Mouse (Mus musculus) liver, postnatal 0 days (tissue): Measurements from ENCODE around the gene Cutc. TPM values are rescaled to one million over a fixed set of nuclear protein-coding genes. Genes with fewer than 3 reads are reported as not detected.

Experiments
- ATAC-seq: fragments of 200-750 bp; cut with Nextera tagmentation; 2 replicates; pipeline ENCODE4 v1.8.0; 2017; ENCODE audit warnings: mild to moderate bottlenecking, moderate library complexity
- DNase-seq: peaks from one replicate; pipeline ENCODE4 v3.0.0-alpha.2; 2016
- H3K27ac ChIP-seq: fragments of 300-500 bp; sonication (generic); 2 replicates; pipeline ENCODE4 v1.5.1; 2014; ENCODE audit warnings: antibody characterized with exemption, moderate library complexity, mild to moderate bottlenecking, low read depth
- H3K27me3 ChIP-seq: fragments of 300-500 bp; sonication (generic); 2 replicates; pipeline ENCODE4 v1.6.1; 2014; ENCODE audit warnings: low read length, control low read depth, mixed read lengths; ENCODE audit not compliant: insufficient read depth
- H3K36me3 ChIP-seq: fragments of 300-500 bp; sonication (generic); replicated peaks from 2 replicates; pipeline ENCODE4 v1.6.1; 2014; ENCODE audit warnings: mild to moderate bottlenecking, control low read depth, low read length, moderate library complexity, mixed read lengths; ENCODE audit not compliant: insufficient read depth
- H3K4me1 ChIP-seq: fragments of 300-500 bp; sonication (generic); 2 replicates; pipeline ENCODE4 v1.6.1; 2014; ENCODE audit warnings: antibody characterized with exemption, mild to moderate bottlenecking, control low read depth; ENCODE audit not compliant: insufficient read depth
- H3K4me2 ChIP-seq: fragments of 300-500 bp; sonication (generic); 2 replicates; pipeline ENCODE4 v1.6.1; 2014; ENCODE audit warnings: low read depth, mild to moderate bottlenecking, low read length, moderate library complexity, mixed read lengths
- H3K4me3 ChIP-seq: fragments of 300-500 bp; sonication (generic); 2 replicates; pipeline ENCODE4 v1.5.1; 2014; ENCODE audit warnings: low read depth, low read length
- H3K9ac ChIP-seq: fragments of 300-500 bp; sonication (generic); replicated peaks from 2 replicates; pipeline ENCODE4 v1.6.1; 2014; ENCODE audit warnings: mild to moderate bottlenecking, moderate library complexity
- H3K9me3 ChIP-seq: fragments of 300-500 bp; sonication (generic); 2 replicates; pipeline ENCODE4 v1.6.1; 2016; ENCODE audit warnings: mild to moderate bottlenecking, control low read depth, low read length, mixed read lengths
- CTCF ChIP-seq: sonication (generic); IDR thresholded peaks from 2 replicates; pipeline ENCODE4 v1.5.1; 2016; ENCODE audit warnings: antibody characterized with exemption, low read depth
- EP300 ChIP-seq: IDR thresholded peaks from 2 replicates; pipeline ENCODE4 v1.6.1; 2016; ENCODE audit warnings: antibody characterized with exemption, low read depth, mild to moderate bottlenecking
- WGBS: fragments of 180-500 bp; shearing (Covaris S2); extraction: QIAGEN DNeasy Blood & Tissue Kit; methylation state at CpG from one replicate; pipeline ENCODE4 v1.1.7; 2014; ENCODE audit not compliant: insufficient replicate concordance; 5-methylcytosine and 5-hydroxymethylcytosine counted together
- polyA plus RNA-seq: library from polyadenylated mRNA; unstranded; fragments of >200 nt; fragmentation: Nextera tagmentation; extraction: Ambion mirVana; gene quantifications from 2 replicates; pipeline ENCODE4 v1.2.1, GENCODE M21; 2015

Cutc gene
- polyA plus RNA-seq, 1 experiment from 2014 or later: 17.6 TPM

GRCm38 (mm10) chr19:43780391-43780790, 27.6 kb downstream of the Cutc start:
- DNase-seq: no peak
- no peak overlapping the region for H3K27ac ChIP-seq

GRCm38 (mm10) chr19:43781980-43782379, 29.2 kb downstream of the Cutc start, which contains the start of gene Abcc2:
TSS of gene Abcc2 (plus strand) at chr19:43782192.
- no peaks in the 10 kb centered on the region for H3K36me3 ChIP-seq
- DNase-seq (no peak), ATAC-seq (peak; percentile 88)
- H3K4me1 ChIP-seq: 0 out of 2 replicates have a peak, but pooled peaks cover 3% of the 10 kb centered on the region
- H3K9ac ChIP-seq: peak within 1 kb of the TSS; percentile 68
- H3K4me3 ChIP-seq: peak within 1 kb of the TSS; percentile 43
- H3K27ac ChIP-seq: peak within 1 kb of the TSS; percentile 80
- H3K4me2 ChIP-seq: peak within 1 kb of the TSS; percentile 38
- no peaks in the 10 kb centered on the region for H3K27me3 ChIP-seq
- H3K9me3 ChIP-seq: no peaks in the 10 kb centered on the region
- 47% methylated on average over 3 of the region's 3 CpGs for WGBS
- peak; percentile 55 for TF ChIP-seq EP300
- TF ChIP-seq CTCF: no peak

More at GRCm38 (mm10) chr19:43780391-43780790, 27.6 kb downstream of the Cutc start:
- TF ChIP-seq CTCF: no peak
- TF ChIP-seq EP300: no peak
- Histone ChIP-seq H3K9ac (no peak overlapping the region), H3K36me3 (no peaks in the 10 kb centered on the region), H3K4me3 (no peak overlapping the region), H3K27me3 (no peaks in the 10 kb centered on the region), H3K9me3 (no peaks in the 10 kb centered on the region), H3K4me2 (no peak overlapping the region), H3K4me1 (peaks cover 7% of the 10 kb centered on the region; the same call in 1 of the 2 replicates)
- ATAC-seq: no peak
- 43% methylated on average over 5 of the region's 5 CpGs for WGBS

- WGBS: 36% methylated on average over 8 of the region's 8 CpGs
- no peak for ATAC-seq
- no peaks in the 10 kb centered on the region for H3K9me3 ChIP-seq
- H3K4me3 ChIP-seq: peak overlapping the region; percentile 43
- peak overlapping the region; percentile 61 for H3K9ac ChIP-seq
- H3K27me3 ChIP-seq: no peaks in the 10 kb centered on the region
- DNase-seq: no peak
- H3K4me2 ChIP-seq: peak overlapping the region; percentile 47
- no peak for TF ChIP-seq EP300
- H3K36me3 ChIP-seq: 0 out of 2 replicates have a peak, but pooled peaks cover 3% of the 10 kb centered on the region
- H3K4me1 ChIP-seq: no peaks in the 10 kb centered on the region
- H3K27ac ChIP-seq: peak overlapping the region; percentile 80
Measured at GRCm38 (mm10) chr19:43784761-43785160, 32.0 kb downstream of the Cutc start.

GRCm38 (mm10) chr19:43786249-43787026, 33.6 kb downstream of the Cutc start:
- Histone ChIP-seq H3K4me2 (peak overlapping the region; percentile 47), H3K4me1 (no peaks in the 10 kb centered on the region), H3K4me3 (peak overlapping the region; percentile 43), H3K27ac (peak overlapping the region; percentile 80), H3K9me3 (no peaks in the 10 kb centered on the region), H3K27me3 (no peaks in the 10 kb centered on the region), H3K9ac (peak overlapping the region; percentile 61), H3K36me3 (peaks cover 6% of the 10 kb centered on the region; the same call in 1 of the 2 replicates)
- WGBS: 47% methylated on average over 13 of the region's 13 CpGs
- ATAC-seq (peak; percentile 32), DNase-seq (no peak)
- TF ChIP-seq CTCF (no peak), EP300 (0 out of 2 replicates have a peak, but pooled peaks have one; percentile 35)

GRCm38 (mm10) chr19:43789817-43790216, 37.0 kb downstream of the Cutc start:
- Histone ChIP-seq H3K36me3 (peaks cover 6% of the 10 kb centered on the region; the same call in 1 of the 2 replicates), H3K4me3 (no peak overlapping the region), H3K27me3 (no peaks in the 10 kb centered on the region), H3K4me1 (no peaks in the 10 kb centered on the region), H3K27ac (no peak overlapping the region), H3K4me2 (no peak overlapping the region), H3K9me3 (no peaks in the 10 kb centered on the region), H3K9ac (no peak overlapping the region)
- ATAC-seq: no peak
- TF ChIP-seq EP300 (no peak), CTCF (no peak)
- no peak for DNase-seq
- 80% methylated on average over 7 of the region's 7 CpGs for WGBS

- TF ChIP-seq EP300: peak; percentile 84; the same call in 1 of the 2 replicates
- no peak for TF ChIP-seq CTCF
- no peak overlapping the region for H3K4me2 ChIP-seq
Measured at GRCm38 (mm10) chr19:43792537-43792936, 39.7 kb downstream of the Cutc start.

More at GRCm38 (mm10) chr19:43792537-43792936, 39.7 kb downstream of the Cutc start:
- Histone ChIP-seq H3K9ac (0 out of 2 replicates have a peak overlapping the region, but pooled peaks have one; percentile 16), H3K36me3 (peaks cover 6% of the 10 kb centered on the region; the same call in 1 of the 2 replicates), H3K27ac (peak overlapping the region; percentile 82), H3K4me1 (no peaks in the 10 kb centered on the region), H3K27me3 (no peaks in the 10 kb centered on the region), H3K4me3 (no peak overlapping the region), H3K9me3 (no peaks in the 10 kb centered on the region)
- ATAC-seq (peak; percentile 58), DNase-seq (no peak)
- WGBS: 73% methylated on average over 4 of the region's 4 CpGs
